In the genomic region with DNA sequence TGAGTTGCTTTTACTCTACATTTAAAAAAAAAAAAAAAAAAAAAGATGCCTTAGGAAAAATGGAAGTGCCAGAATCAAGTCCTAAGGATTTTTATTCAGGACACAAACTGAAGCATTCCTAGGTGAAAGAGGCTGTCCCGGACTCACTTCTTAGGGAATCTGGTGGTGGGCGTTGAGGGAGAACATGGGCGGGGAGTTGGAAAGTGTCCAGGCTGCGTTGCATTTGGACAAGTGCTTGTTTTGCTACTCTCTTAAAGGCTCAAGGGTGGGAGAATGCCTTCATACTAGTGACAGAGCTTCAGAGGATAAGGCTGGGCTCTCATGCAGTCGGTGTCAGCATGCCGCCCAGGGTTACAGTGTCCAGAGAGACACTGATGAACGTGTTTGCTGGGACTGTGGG, we compare ENCODE assay signal across 17 mouse cellular contexts. TPM values are rescaled to one million over a fixed set of nuclear protein-coding genes. Genes with fewer than 3 reads are reported as not detected.
A peak's percentile ranks its signal among the peaks of the same experiment; 100 is the strongest.
DNase-seq lines count a peak whose midpoint lies in the region; TF ChIP-seq lines count a peak whose summit lies in the region.
"Had no signal": no experiment of that assay in that cellular context is flagged by ENCODE, and none has a peak within 500 bp of the region (broad histone marks: within the 10 kb centered on the region; RNA-seq: fewer than 3 reads in every experiment).

No protein-coding gene starts in this region.

- no peak for TF ChIP-seq EP300 in MEL (IDR thresholded peaks at IDR 0.05; ENCODE audit: low read depth in 1 of 2, low read length in 2 of 2)

- intact Hi-C loops in heart, postnatal 10 days (cut with DNase I) = no loop called here
- intact Hi-C loops in left cerebral cortex, postnatal 36 days (cut with DNase I) = no loop called here

- no peak overlapping the region for H3K9ac ChIP-seq in MEL (ENCODE audit: control insufficient read depth, low read depth, low read length, poor library complexity, severe bottlenecking)
- H3K9ac ChIP-seq: liver, embryonic 15.5 days had no signal

- no peak for TF ChIP-seq RAD21 in MEL (IDR thresholded peaks at IDR 0.05; ENCODE audit: low read depth, low read length)

- H3K27me3 ChIP-seq in MEL (ENCODE audit: control insufficient read depth in 1 of 2, insufficient read depth in 2 of 2, low read length in 2 of 2) = no peaks in the 10 kb centered on the region
- H3K27me3 ChIP-seq: liver, embryonic 15.5 days had no signal

- peak; percentile 17 to 28 for DNase-seq in heart, postnatal 10 days
- DNase-seq in heart, adult 9 months (ENCODE audit: low spot score in 2 of 2) = no peak
- DNase-seq in left cerebral cortex, postnatal 36 days (ENCODE audit: low spot score in 2 of 2) = peak; percentile 24 to 27
- DNase-seq in left cerebral cortex, adult 8-10 months (ENCODE audit: low spot score in 2 of 2) = no peak
- DNase-seq in MEL (ENCODE audit: low read depth, low spot score) = no peak
- peak; percentile 23 for DNase-seq in brain, adult 2 months (ENCODE audit: low read depth, low spot score)
- no peak for DNase-seq in thymus, postnatal 14 days
- DNase-seq: kidney, postnatal 25 days; thymus, postnatal 36 days had no signal

- no peak for TF ChIP-seq CTCF in MEL (IDR thresholded peaks at IDR 0.05 in 2 of 3, conservative IDR thresholded peaks at IDR 0.05 in 1 of 3; ENCODE audit: control insufficient read depth in 1 of 3, insufficient read depth in 1 of 3, low read depth in 2 of 3, low read length in 3 of 3, poor library complexity in 1 of 3, severe bottlenecking in 1 of 3)

- no peak for TF ChIP-seq POLR2A in MEL (IDR thresholded peaks at IDR 0.05; ENCODE audit: control insufficient read depth in 1 of 2, insufficient read depth in 1 of 2, low read depth in 1 of 2, low read length in 2 of 2, poor library complexity in 1 of 2)

- H3K4me1 ChIP-seq in MEL (ENCODE audit: control insufficient read depth in 1 of 2, insufficient read depth in 2 of 2, low read length in 2 of 2) = no peaks in the 10 kb centered on the region
- H3K4me1 ChIP-seq: midbrain, embryonic 10.5 days had no signal

- no peaks in the 10 kb centered on the region for H3K9me3 ChIP-seq in MEL (replicated peaks; ENCODE audit: insufficient read depth, low read length)
- H3K9me3 ChIP-seq: liver, embryonic 15.5 days; midbrain, embryonic 10.5 days had no signal

- H3K79me2 ChIP-seq in MEL (ENCODE audit: control insufficient read depth, insufficient read depth, low read length, poor library complexity) = no peaks in the 10 kb centered on the region

- no peak overlapping the region for H3K27ac ChIP-seq in MEL (ENCODE audit: control insufficient read depth, low read depth, low read length)
- H3K27ac ChIP-seq: liver, embryonic 15.5 days; midbrain, embryonic 10.5 days had no signal

- H3K4me3 ChIP-seq in MEL (ENCODE audit: control insufficient read depth in 1 of 2, insufficient read depth in 1 of 2, low read depth in 2 of 2, low read length in 2 of 2) = no peak overlapping the region
- H3K4me3 ChIP-seq: liver, embryonic 15.5 days; midbrain, embryonic 10.5 days had no signal

- peaks cover 0 to 6% of the 10 kb centered on the region in 2 experiments; a peak in 2 of 4 replicates for H3K36me3 ChIP-seq in MEL (ENCODE audit: control insufficient read depth in 1 of 2, insufficient read depth in 2 of 2, low read length in 2 of 2)
- H3K36me3 ChIP-seq: liver, embryonic 15.5 days; midbrain, embryonic 10.5 days had no signal

TF ChIP-seq in MEL, 35 proteins besides CTCF, POLR2A, EP300 and RAD21:
- TF ChIP-seq ZNF384 (IDR thresholded peaks at IDR 0.05; ENCODE audit: low read depth, low read length) = 0 out of 2 replicates have a peak, but pooled peaks have one; percentile 10
- no peak for TF ChIP-seq USF2 (IDR thresholded peaks at IDR 0.05; ENCODE audit: borderline replicate concordance in 1 of 2, insufficient read depth in 1 of 2, low read depth in 1 of 2, low read length in 2 of 2)
- TF ChIP-seq E2F4 (IDR thresholded peaks at IDR 0.05; ENCODE audit: borderline replicate concordance, low read depth, low read length) = no peak
- TF ChIP-seq ZC3H11A (IDR thresholded peaks at IDR 0.05; ENCODE audit: low read depth, low read length) = no peak

RNA-seq across cellular contexts. Expression of gene Gm42906, which starts 6.1 kb away (rescaled TPM):
- total RNA-seq in heart, postnatal 10 days (2021) = 1 to 10 TPM in 1 of 2 experiments, not detected in 1; 1.6 TPM
- not detected for total RNA-seq in left cerebral cortex, postnatal 36 days (2021)
- total RNA-seq in left cerebral cortex, adult 8-10 months (2022) = not detected
- total RNA-seq in MEL (2012; rRNA removed) = not detected in 2 replicates
- polyA plus RNA-seq in MEL (2012; ENCODE audit: insufficient read depth in 1 of 2, insufficient read length in 2 of 2, low read depth in 1 of 2, low replicate concordance in 2 of 2, missing spikeins in 1 of 2) = not detected
- total RNA-seq: common myeloid progenitor, adult 5-6 weeks had no signal
- polyA plus RNA-seq: CD4-positive, CD25-positive, alpha-beta regulatory T cell, adult 4 months; forebrain, embryonic 14.5 days; gonadal fat pad, adult 2 months; intestine, embryonic 14.5 days; limb, embryonic 11.5 days; liver, embryonic 15.5 days; midbrain, embryonic 10.5 days had no signal

Comparison
In these comparisons a context has a peak if more than half of its experiments do, and no peak if none do; other contexts are left out.
1. DNase-seq: peak in heart, postnatal 10 days (2 of 2), left cerebral cortex, postnatal 36 days (2 of 2) and brain, adult 2 months (single experiment); none in heart, adult 9 months (0 of 2), left cerebral cortex, adult 8-10 months (0 of 2), MEL (single experiment) and thymus, postnatal 14 days (single experiment).